Mouse (Mus musculus) ES-E14 (cell line): ENCODE data around the gene Tbc1d10c. TPM values are rescaled to one million over a fixed set of nuclear protein-coding genes. Genes with fewer than 3 reads are reported as not detected.

ENCODE experiments used
- DNase-seq: peaks from one replicate; pipeline ENCODE4 v3.0.0-alpha.2; 2013; ENCODE audit warnings: low read depth, low spot score
- H3K27ac ChIP-seq: 2 replicates; pipeline ENCODE4 v1.5.1; 2012; ENCODE audit warnings: low read depth, mild to moderate bottlenecking, low read length, moderate library complexity, mixed read lengths; ENCODE audit not compliant: poor library complexity, insufficient read depth, severe bottlenecking
- H3K36me3 ChIP-seq: 2 replicates; pipeline ENCODE4 v1.6.1; 2012; ENCODE audit warnings: mild to moderate bottlenecking, low read length, moderate library complexity, mixed read lengths; ENCODE audit not compliant: control insufficient read depth, poor library complexity, insufficient read depth, severe bottlenecking
- H3K4me1 ChIP-seq, 2 experiments: fragments of 150-350 bp in 1 of 2; sonication (generic) in 1 of 2; 2 replicates each; pipeline ENCODE4 v1.6.1; 2012; ENCODE audit warnings: low read length in 2 of 2, mild to moderate bottlenecking in 1 of 2, mixed read lengths in 1 of 2; ENCODE audit not compliant: control insufficient read depth in 2 of 2, insufficient read depth in 2 of 2, poor library complexity in 1 of 2
- H3K4me3 ChIP-seq, 2 experiments: fragments of 150-350 bp in 1 of 2; sonication (generic) in 1 of 2; 2 replicates each; pipeline ENCODE4 v1.5.1; 2012; ENCODE audit warnings: low read length in 2 of 2, low read depth in 1 of 2, mild to moderate bottlenecking in 1 of 2, mixed read lengths in 1 of 2; ENCODE audit not compliant: insufficient read depth in 1 of 2, poor library complexity in 1 of 2, severe bottlenecking in 1 of 2
- H3K9ac ChIP-seq: 2 replicates; pipeline ENCODE4 v1.6.1; 2012; ENCODE audit warnings: low read depth, mild to moderate bottlenecking, low read length, mixed read lengths; ENCODE audit not compliant: poor library complexity, insufficient read depth, severe bottlenecking
- H3K9me3 ChIP-seq: fragments of 150-350 bp; sonication (generic); 2 replicates; pipeline ENCODE4 v1.6.1; 2012; ENCODE audit warnings: low read depth, mild to moderate bottlenecking, low read length; ENCODE audit not compliant: control insufficient read depth, insufficient read depth
- CHD2 ChIP-seq: IDR thresholded peaks from 2 replicates; pipeline ENCODE4 v1.6.1; 2014; ENCODE audit warnings: mild to moderate bottlenecking, low read depth, low read length, inconsistent platforms
- HCFC1 ChIP-seq: IDR thresholded peaks from 2 replicates; pipeline ENCODE4 v1.6.1; 2012; ENCODE audit warnings: low read length, inconsistent platforms, borderline replicate concordance; ENCODE audit not compliant: insufficient read depth
- MAFK ChIP-seq: IDR thresholded peaks from 2 replicates; pipeline ENCODE4 v1.6.1; 2014; ENCODE audit warnings: mild to moderate bottlenecking, low read depth, low read length, inconsistent platforms; ENCODE audit not compliant: insufficient read depth
- ZC3H11A ChIP-seq: IDR thresholded peaks from 2 replicates; pipeline ENCODE4 v1.6.1; 2012; ENCODE audit warnings: low read depth, mild to moderate bottlenecking, inconsistent platforms, low read length, borderline replicate concordance
- ZNF384 ChIP-seq: IDR thresholded peaks from 2 replicates; pipeline ENCODE4 v1.6.1; 2012; ENCODE audit warnings: low read depth, low read length, inconsistent platforms
- in situ Hi-C, 2 experiments: fragments of 600-800 bp; cut with MboI; formaldehyde crosslinking; loops; one replicate each; pipeline ENCODE4 v1.15.1; 2025; ENCODE audit warnings: low sequenced_read_pairs in 2 of 2, inconsistent platforms in 1 of 2; ENCODE audit not compliant: unreplicated experiment in 2 of 2
- total RNA-seq: library from RNA; depleted of rRNA; stranded (reverse); fragments of 300-350 nt; gene quantifications from 2 replicates; pipeline ENCODE4 v1.2.3, GENCODE M21; 2012

The Tbc1d10c gene
- total RNA-seq, 1 experiment = 2.9 TPM

GRCm38 (mm10) chr19:4217855-4218254, 26.8 kb upstream of the Tbc1d10c start:
- H3K4me1 ChIP-seq = peaks cover 2 to 14% of the 10 kb centered on the region in 2 experiments; a peak in 3 of 4 replicates
- H3K9me3 ChIP-seq = no peaks in the 10 kb centered on the region
- in situ Hi-C loops = no loop called here
- H3K9ac ChIP-seq = no peak overlapping the region
- DNase-seq = no peak
- TF ChIP-seq CHD2 = no peak
- TF ChIP-seq ZNF384 = no peak
- TF ChIP-seq HCFC1 = no peak
- no peaks in the 10 kb centered on the region for H3K36me3 ChIP-seq
- H3K27ac ChIP-seq = no peak overlapping the region
- H3K4me3 ChIP-seq = no peak overlapping the region

DNA sequence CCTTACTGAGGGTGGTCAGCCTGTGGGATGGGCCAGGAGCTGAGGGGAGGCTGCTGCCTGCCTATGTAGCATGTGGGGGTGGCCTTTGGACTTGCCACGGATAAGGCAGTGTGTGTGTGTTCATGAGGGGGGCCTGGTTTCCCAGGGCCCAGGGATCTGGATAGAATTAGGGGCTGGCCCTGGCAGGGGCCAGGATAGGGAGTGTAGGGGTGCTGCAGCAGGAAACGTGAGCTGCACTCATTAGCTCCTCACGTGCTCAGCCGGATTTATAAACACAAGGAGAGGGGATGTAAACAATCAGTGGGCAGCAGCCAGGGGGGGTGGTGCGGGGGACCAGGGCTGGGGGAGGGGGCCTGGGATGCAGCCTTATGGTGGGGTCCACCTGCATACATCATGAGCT, 26.1 kb upstream of the Tbc1d10c start:
- no peak for DNase-seq
- in situ Hi-C loops = no loop called here
- H3K9ac ChIP-seq = no peak overlapping the region
- H3K4me1 ChIP-seq = peaks cover 2 to 16% of the 10 kb centered on the region in 2 experiments; a peak in 3 of 4 replicates
- H3K27ac ChIP-seq = no peak overlapping the region
- no peak overlapping the region for H3K4me3 ChIP-seq
- H3K9me3 ChIP-seq = no peaks in the 10 kb centered on the region
- no peaks in the 10 kb centered on the region for H3K36me3 ChIP-seq
- TF ChIP-seq ZNF384 = no peak
- TF ChIP-seq CHD2 = no peak
- TF ChIP-seq ZC3H11A = no peak
- TF ChIP-seq HCFC1 = no peak
- TF ChIP-seq MAFK = no peak

- H3K9me3 ChIP-seq = no peaks in the 10 kb centered on the region
- H3K9ac ChIP-seq = no peak overlapping the region
- H3K36me3 ChIP-seq = no peaks in the 10 kb centered on the region
- no peak overlapping the region for H3K27ac ChIP-seq
- H3K4me1 ChIP-seq = peaks cover 2 to 22% of the 10 kb centered on the region in 2 experiments; a peak in 3 of 4 replicates
- DNase-seq = no peak
- TF ChIP-seq ZNF384 (no peak), ZC3H11A (no peak), CHD2 (no peak), HCFC1 (no peak), MAFK (no peak)
- in situ Hi-C loops = no loop called here
- no peak overlapping the region for H3K4me3 ChIP-seq
Measured at GRCm38 (mm10) chr19:4216041-4216685, 25.1 kb upstream of the Tbc1d10c start.

GRCm38 (mm10) chr19:4215451-4215840, 24.4 kb upstream of the Tbc1d10c start:
- in situ Hi-C loops = no loop called here
- Histone ChIP-seq H3K4me1 (peaks cover 2 to 16% of the 10 kb centered on the region in 2 experiments; a peak in 3 of 4 replicates), H3K9me3 (no peaks in the 10 kb centered on the region), H3K4me3 (peak overlapping the region; percentile 67 to 84; a peak in 3 of 4 replicates), H3K36me3 (no peaks in the 10 kb centered on the region), H3K9ac (no peak overlapping the region), H3K27ac (no peak overlapping the region)
- DNase-seq = no peak
- no peak for TF ChIP-seq ZC3H11A

DNA sequence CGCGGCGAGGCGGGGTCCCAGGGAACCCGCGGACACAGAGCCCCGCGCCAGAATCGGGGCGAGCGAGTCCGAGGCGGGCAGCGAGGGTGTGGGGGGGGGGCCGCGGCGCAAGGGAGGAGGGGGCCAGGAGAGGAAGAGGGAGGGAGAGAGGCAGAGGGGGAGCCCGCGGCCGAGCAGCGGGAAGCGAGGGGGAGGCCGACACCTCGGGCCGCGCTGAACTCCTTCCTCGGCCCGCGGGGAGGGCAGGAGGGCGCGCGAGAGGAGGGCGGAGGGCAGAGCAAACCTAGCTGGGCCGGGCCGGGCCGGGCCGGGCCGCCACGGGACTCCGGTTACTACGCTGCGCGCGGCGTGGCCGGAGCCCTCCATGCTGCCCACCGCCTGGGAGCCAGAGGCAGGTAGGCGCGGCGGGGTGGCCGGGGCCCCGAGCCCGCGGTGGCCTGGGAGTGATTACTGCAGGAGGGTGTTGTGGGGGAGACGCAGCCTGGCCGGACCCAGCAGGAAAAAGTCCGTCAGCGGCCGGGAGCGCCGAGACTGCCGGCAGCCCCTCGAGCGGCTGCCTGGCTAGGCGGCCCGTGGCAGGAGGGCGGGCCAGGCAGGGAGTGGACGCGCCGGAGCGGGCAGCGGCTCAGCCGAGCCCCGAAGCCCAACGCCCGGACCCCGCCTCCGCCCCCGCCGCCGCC, 23.8 kb upstream of the Tbc1d10c start:
- Histone ChIP-seq H3K27ac (no peak overlapping the region), H3K36me3 (no peaks in the 10 kb centered on the region), H3K4me1 (peaks cover 2 to 14% of the 10 kb centered on the region in 2 experiments; a peak in 3 of 4 replicates), H3K4me3 (peak overlapping the region; percentile 67 to 84), H3K9ac (peak overlapping the region; percentile 74), H3K9me3 (no peaks in the 10 kb centered on the region)
- DNase-seq = no peak
- in situ Hi-C loops = no loop called here
- no peak for TF ChIP-seq CHD2
- no peak for TF ChIP-seq ZNF384
- TF ChIP-seq ZC3H11A = no peak
- TF ChIP-seq HCFC1 = no peak
- no peak for TF ChIP-seq MAFK
